Mouse (Mus musculus): Measurements from ENCODE around the gene Il11. TPM values are rescaled to one million over a fixed set of nuclear protein-coding genes. Genes with fewer than 3 reads are reported as not detected.

Gene Il11
- polyA plus RNA-seq, 1 experiment from 2014 or later = 0.28 TPM

GRCm38 (mm10) chr7:4724359-4724758, 58.3 kb downstream of the Il11 start:
- DNase-seq (ENCODE audit: low spot score) (no peak), ATAC-seq (replicated peaks; ENCODE audit: low FRiP score, low TSS enrichment, low read depth) (peak; percentile 3; the same call in 1 of the 2 replicates)
- no peaks in the 10 kb centered on the region for H3K9me3 ChIP-seq (ENCODE audit: control insufficient read depth, low read length)
- H3K27me3 ChIP-seq (replicated peaks; ENCODE audit: control insufficient read depth, insufficient read depth, low read length) = no peaks in the 10 kb centered on the region
- 30% methylated on average over 3 of the region's 3 CpGs for WGBS
- H3K9ac ChIP-seq (ENCODE audit: low read length) = no peak overlapping the region
- H3K4me2 ChIP-seq (ENCODE audit: low read length) = peak overlapping the region; percentile 59
- H3K36me3 ChIP-seq (ENCODE audit: control insufficient read depth, insufficient read depth, low read length) = no peaks in the 10 kb centered on the region
- H3K27ac ChIP-seq (ENCODE audit: low read depth) = peak overlapping the region; percentile 77
- H3K4me3 ChIP-seq (ENCODE audit: low read depth, low read length) = no peak overlapping the region
- peaks cover 4% of the 10 kb centered on the region; the same call in 1 of the 2 replicates for H3K4me1 ChIP-seq (replicated peaks; ENCODE audit: control insufficient read depth, insufficient read depth, low read length)

- no peak for DNase-seq (ENCODE audit: low spot score)
- WGBS = 37% methylated on average over 12 of the region's 12 CpGs
- no peaks in the 10 kb centered on the region for H3K9me3 ChIP-seq (ENCODE audit: control insufficient read depth, low read length)
- no peaks in the 10 kb centered on the region for H3K36me3 ChIP-seq (ENCODE audit: control insufficient read depth, insufficient read depth, low read length)
- peaks cover 4% of the 10 kb centered on the region; the same call in 1 of the 2 replicates for H3K4me1 ChIP-seq (replicated peaks; ENCODE audit: control insufficient read depth, insufficient read depth, low read length)
- peak overlapping the region; percentile 77; the same call in 1 of the 2 replicates for H3K27ac ChIP-seq (ENCODE audit: low read depth)
- H3K4me3 ChIP-seq (ENCODE audit: low read depth, low read length) = peak overlapping the region; percentile 30
- H3K4me2 ChIP-seq (ENCODE audit: low read length) = peak overlapping the region; percentile 59
- ATAC-seq (replicated peaks; ENCODE audit: low FRiP score, low TSS enrichment, low read depth) = no peak
- no peaks in the 10 kb centered on the region for H3K27me3 ChIP-seq (replicated peaks; ENCODE audit: control insufficient read depth, insufficient read depth, low read length)
- H3K9ac ChIP-seq (ENCODE audit: low read length) = 0 out of 2 replicates have a peak overlapping the region, but pooled peaks have one; percentile 3
Observed at GRCm38 (mm10) chr7:4723508-4723907, 59.2 kb downstream of the Il11 start.

Other genes with a start within 250 kb of the Il11 start
- gene Syt5, start 235.3 kb downstream of the Il11 start, polyA plus RNA-seq (2014; fragmentation: Nextera tagmentation; extraction: Ambion mirVana) = 5.6 and 6.7 TPM in 2 replicates
- gene Ptprh, start 178.8 kb downstream of the Il11 start, polyA plus RNA-seq (2014; fragmentation: Nextera tagmentation; extraction: Ambion mirVana) = not detected in 2 replicates
- 2.5 and 3.8 TPM in 2 replicates for gene Tmem86b, start 151.4 kb downstream of the Il11 start, polyA plus RNA-seq (2014; fragmentation: Nextera tagmentation; extraction: Ambion mirVana)
- 7.3 and 8.5 TPM in 2 replicates for gene Ppp6r1, start 123.8 kb downstream of the Il11 start, polyA plus RNA-seq (2014; fragmentation: Nextera tagmentation; extraction: Ambion mirVana)
- 102 and 105 TPM in 2 replicates for gene Hspbp1, start 97.8 kb downstream of the Il11 start, polyA plus RNA-seq (2014; fragmentation: Nextera tagmentation; extraction: Ambion mirVana)
- 1.7 and 1.9 TPM in 2 replicates for gene Brsk1, start 92.3 kb downstream of the Il11 start, polyA plus RNA-seq (2014; fragmentation: Nextera tagmentation; extraction: Ambion mirVana)
- 0.66 and 0.85 TPM in 2 replicates for gene Tmem150b, start 57.6 kb downstream of the Il11 start, polyA plus RNA-seq (2014; fragmentation: Nextera tagmentation; extraction: Ambion mirVana)
- 63.6 and 66.9 TPM in 2 replicates for gene Kmt5c, start 42.7 kb downstream of the Il11 start, polyA plus RNA-seq (2014; fragmentation: Nextera tagmentation; extraction: Ambion mirVana)
- gene Cox6b2, start 29.8 kb downstream of the Il11 start, polyA plus RNA-seq (2014; fragmentation: Nextera tagmentation; extraction: Ambion mirVana) = 54.1 and 61.8 TPM in 2 replicates
- gene Fam71e2, start 11.6 kb downstream of the Il11 start, polyA plus RNA-seq (2014; fragmentation: Nextera tagmentation; extraction: Ambion mirVana) = not detected in 2 replicates
- 0.52 TPM in 1 of 2 replicates, not detected in the other for gene Tmem190, start 78 bp upstream of the Il11 start, polyA plus RNA-seq (2014; fragmentation: Nextera tagmentation; extraction: Ambion mirVana)
- 14.5 and 24.3 TPM in 2 replicates for gene Tmem238, start 6.8 kb upstream of the Il11 start, polyA plus RNA-seq (2014; fragmentation: Nextera tagmentation; extraction: Ambion mirVana)
- 293 and 321 TPM in 2 replicates for gene Rpl28, start 10.0 kb upstream of the Il11 start, polyA plus RNA-seq (2014; fragmentation: Nextera tagmentation; extraction: Ambion mirVana)
- 354 and 371 TPM in 2 replicates for gene Ube2s, start 29.7 kb upstream of the Il11 start, polyA plus RNA-seq (2014; fragmentation: Nextera tagmentation; extraction: Ambion mirVana)
- gene Shisa7, start 61.8 kb upstream of the Il11 start, polyA plus RNA-seq (2014; fragmentation: Nextera tagmentation; extraction: Ambion mirVana) = 0.30 and 0.42 TPM in 2 replicates
- 6.3 and 8.9 TPM in 2 replicates for gene Isoc2b, start 87.4 kb upstream of the Il11 start, polyA plus RNA-seq (2014; fragmentation: Nextera tagmentation; extraction: Ambion mirVana)
- 0.96 and 1.0 TPM in 2 replicates for gene Isoc2a, start 94.3 kb upstream of the Il11 start, polyA plus RNA-seq (2014; fragmentation: Nextera tagmentation; extraction: Ambion mirVana)
- gene Gm36210, start 123.7 kb upstream of the Il11 start, polyA plus RNA-seq (2014; fragmentation: Nextera tagmentation; extraction: Ambion mirVana) = not detected in 2 replicates
- 3.3 and 4.0 TPM in 2 replicates for gene Zfp628, start 132.4 kb upstream of the Il11 start, polyA plus RNA-seq (2014; fragmentation: Nextera tagmentation; extraction: Ambion mirVana)
- gene Nat14, start 139.2 kb upstream of the Il11 start, polyA plus RNA-seq (2014; fragmentation: Nextera tagmentation; extraction: Ambion mirVana) = 3.1 and 3.3 TPM in 2 replicates
- 3.7 and 4.0 TPM in 2 replicates for gene Ssc5d, start 142.9 kb upstream of the Il11 start, polyA plus RNA-seq (2014; fragmentation: Nextera tagmentation; extraction: Ambion mirVana)
- 0.23 and 0.26 TPM in 2 replicates for gene Sbk2, start 181.5 kb upstream of the Il11 start, polyA plus RNA-seq (2014; fragmentation: Nextera tagmentation; extraction: Ambion mirVana)
- 0.16 TPM in 1 of 2 replicates, not detected in the other for gene Sbk3, start 188.3 kb upstream of the Il11 start, polyA plus RNA-seq (2014; fragmentation: Nextera tagmentation; extraction: Ambion mirVana)
- 30.6 and 35.4 TPM in 2 replicates for gene Zfp579, start 213.3 kb upstream of the Il11 start, polyA plus RNA-seq (2014; fragmentation: Nextera tagmentation; extraction: Ambion mirVana)
- 15.7 and 16.0 TPM in 2 replicates for gene Zfp524, start 231.6 kb upstream of the Il11 start, polyA plus RNA-seq (2014; fragmentation: Nextera tagmentation; extraction: Ambion mirVana)
- gene Fiz1, start 231.8 kb upstream of the Il11 start, polyA plus RNA-seq (2014; fragmentation: Nextera tagmentation; extraction: Ambion mirVana) = 37.5 and 40.3 TPM in 2 replicates
- gene Gm44973, start 232.6 kb upstream of the Il11 start, polyA plus RNA-seq (2014; fragmentation: Nextera tagmentation; extraction: Ambion mirVana) = 1.0 and 2.0 TPM in 2 replicates
- gene Zfp865, start 237.5 kb upstream of the Il11 start, polyA plus RNA-seq (2014; fragmentation: Nextera tagmentation; extraction: Ambion mirVana) = 6.2 and 7.2 TPM in 2 replicates
- 15.1 and 17.1 TPM in 2 replicates for gene Ccdc106, start 237.7 kb upstream of the Il11 start, polyA plus RNA-seq (2014; fragmentation: Nextera tagmentation; extraction: Ambion mirVana)

Measured in intestine, embryonic 14.5 days (tissue).